Mouse (Mus musculus) lung, postnatal 0 days (tissue): Measurements from ENCODE around the gene Krtdap.

ENCODE experiments used
- CTCF ChIP-seq: IDR thresholded peaks from 2 replicates; pipeline ENCODE4 v1.5.1; 2016; ENCODE audit warnings: antibody characterized with exemption, mild to moderate bottlenecking
- EP300 ChIP-seq: IDR thresholded peaks from 2 replicates; pipeline ENCODE4 v1.6.1; 2016; ENCODE audit warnings: antibody characterized with exemption, mild to moderate bottlenecking, control low read depth

- no peak for TF ChIP-seq CTCF
- no peak for TF ChIP-seq EP300
Measured at GRCm38 (mm10) chr7:30761769-30762352, 25.8 kb upstream of the Krtdap start.
